Mouse (Mus musculus): ENCODE results near the gene Hils1.
A peak's percentile ranks its signal among the peaks of the same experiment; 100 is the strongest.

The Hils1 gene

GRCm38 (mm10) chr11:94967419-94967818 lies at the start of gene Hils1:
Gene Hils1, plus strand, starts transcription at chr11:94967593.
- no peak for DNase-seq (ENCODE audit: inconsistent ontology term)

- no peak for DNase-seq (ENCODE audit: inconsistent ontology term)
Measured at GRCm38 (mm10) chr11:94917717-94918116, 49.7 kb upstream of the Hils1 start.

GRCm38 (mm10) chr11:94920996-94921401 lies 46.4 kb upstream of the Hils1 start:
- DNase-seq (ENCODE audit: inconsistent ontology term): no peak

GRCm38 (mm10) chr11:94924977-94925376 lies 42.4 kb upstream of the Hils1 start:
- DNase-seq (ENCODE audit: inconsistent ontology term): no peak

- DNase-seq (ENCODE audit: inconsistent ontology term): no peak
Measured at GRCm38 (mm10) chr11:94926431-94926830, 41.0 kb upstream of the Hils1 start.

GRCm38 (mm10) chr11:94927771-94928291 lies 39.6 kb upstream of the Hils1 start:
- DNase-seq (ENCODE audit: inconsistent ontology term): peak; percentile 91

- peak; percentile 97 for DNase-seq (ENCODE audit: inconsistent ontology term)
Measured at GRCm38 (mm10) chr11:94928820-94929219, 38.6 kb upstream of the Hils1 start.

- DNase-seq (ENCODE audit: inconsistent ontology term): no peak
Measured at GRCm38 (mm10) chr11:94929599-94929998, 37.8 kb upstream of the Hils1 start.

- DNase-seq (ENCODE audit: inconsistent ontology term): no peak
Measured at GRCm38 (mm10) chr11:94930151-94930550, 37.2 kb upstream of the Hils1 start.

- peak; percentile 79 for DNase-seq (ENCODE audit: inconsistent ontology term)
Measured at GRCm38 (mm10) chr11:94933584-94933983, 33.8 kb upstream of the Hils1 start.

GRCm38 (mm10) chr11:94934526-94934925 lies 32.9 kb upstream of the Hils1 start:
- no peak for DNase-seq (ENCODE audit: inconsistent ontology term)

GRCm38 (mm10) chr11:94936045-94936444 lies 31.3 kb upstream of the Hils1 start, which contains the start of gene Col1a1:
Gene Col1a1, plus strand, starts transcription at chr11:94936224.
- DNase-seq (ENCODE audit: inconsistent ontology term): no peak

GRCm38 (mm10) chr11:94936851-94937295 lies 30.5 kb upstream of the Hils1 start:
- peak; percentile 91 for DNase-seq (ENCODE audit: inconsistent ontology term)

- peak; percentile 88 for DNase-seq (ENCODE audit: inconsistent ontology term)
Measured at GRCm38 (mm10) chr11:94937335-94937781, 30.0 kb upstream of the Hils1 start.

- no peak for DNase-seq (ENCODE audit: inconsistent ontology term)
Measured at GRCm38 (mm10) chr11:94937787-94938186, 29.6 kb upstream of the Hils1 start.

GRCm38 (mm10) chr11:94938296-94938695 lies 29.1 kb upstream of the Hils1 start:
- no peak for DNase-seq (ENCODE audit: inconsistent ontology term)

- DNase-seq (ENCODE audit: inconsistent ontology term): peak; percentile 82
Measured at GRCm38 (mm10) chr11:94939280-94939679, 28.1 kb upstream of the Hils1 start.

GRCm38 (mm10) chr11:94941121-94941520 lies 26.3 kb upstream of the Hils1 start:
- no peak for DNase-seq (ENCODE audit: inconsistent ontology term)

GRCm38 (mm10) chr11:94941776-94942175 lies 25.6 kb upstream of the Hils1 start:
- no peak for DNase-seq (ENCODE audit: inconsistent ontology term)

- no peak for DNase-seq (ENCODE audit: inconsistent ontology term)
Measured at GRCm38 (mm10) chr11:94942282-94943023, 24.9 kb upstream of the Hils1 start.

GRCm38 (mm10) chr11:94943054-94943453 lies 24.3 kb upstream of the Hils1 start:
- DNase-seq (ENCODE audit: inconsistent ontology term): no peak

GRCm38 (mm10) chr11:94944295-94944694 lies 23.1 kb upstream of the Hils1 start:
- DNase-seq (ENCODE audit: inconsistent ontology term): no peak

GRCm38 (mm10) chr11:94945236-94945635 lies 22.2 kb upstream of the Hils1 start:
- DNase-seq (ENCODE audit: inconsistent ontology term): no peak

Data from Muller cell, postnatal 12 days (primary cell).